Mouse (Mus musculus) erythroblast, adult 5-6 weeks (primary cell): Measurements from ENCODE around the gene Snx13. TPM values are rescaled to one million over a fixed set of nuclear protein-coding genes. Genes with fewer than 3 reads are reported as not detected.

Experiments used
- ATAC-seq: replicated peaks from 2 replicates; pipeline ENCODE4 v1.8.0; 2016; ENCODE audit warnings: moderate number of reproducible peaks, mild to moderate bottlenecking, moderate TSS enrichment, inconsistent platforms; ENCODE audit not compliant: poor library complexity, low FRiP score, severe bottlenecking
- total RNA-seq, 2 experiments: library from RNA; stranded (forward) in 1 of 2; stranded (reverse) in 1 of 2; fragments of 150-400 nt in 1 of 2; fragments of 200-764, 138-1000 nt in 1 of 2; gene quantifications; 2 replicates each; pipeline versions ENCODE4 v1.2.3 to v1.2.4; 2015 to 2017; ENCODE audit warnings: low replicate concordance in 2 of 2

The Snx13 gene
- total RNA-seq, 2 experiments from 2014 or later: 15.5 to 18.6 TPM

DNA sequence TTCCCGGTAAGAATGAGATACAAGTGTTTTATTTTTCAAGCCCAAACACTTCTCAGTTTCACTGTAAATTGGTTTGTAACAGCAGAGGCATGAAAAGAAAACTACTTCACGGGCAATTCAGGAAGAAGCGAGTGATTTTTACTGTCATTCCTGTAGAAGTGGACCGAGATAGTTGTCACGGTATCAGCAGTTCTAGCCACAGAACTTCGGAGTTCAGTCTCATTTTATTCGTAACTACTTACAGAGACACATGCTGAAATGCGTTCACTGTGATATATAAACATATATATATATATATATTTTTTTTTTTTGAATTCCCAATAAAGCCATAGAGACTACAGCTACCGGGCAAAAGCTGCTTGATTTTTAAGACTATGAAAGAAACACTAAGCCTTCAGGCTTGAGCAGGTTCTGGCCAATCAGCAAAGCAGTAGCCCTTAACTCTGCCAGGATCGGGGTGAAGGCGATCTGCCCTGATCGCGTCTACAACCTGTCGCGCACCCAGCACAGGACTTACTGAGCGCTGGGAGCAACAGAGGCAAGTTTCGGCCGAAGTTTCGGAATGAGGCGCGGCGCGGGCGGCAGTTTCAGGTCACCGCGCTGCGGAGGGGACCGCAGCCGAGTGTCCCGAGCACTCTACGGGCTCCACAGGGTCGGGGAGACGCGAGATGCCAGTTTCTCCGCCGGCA is 532 bp upstream of the Snx13 start:
- peak; percentile 59 for ATAC-seq

DNA sequence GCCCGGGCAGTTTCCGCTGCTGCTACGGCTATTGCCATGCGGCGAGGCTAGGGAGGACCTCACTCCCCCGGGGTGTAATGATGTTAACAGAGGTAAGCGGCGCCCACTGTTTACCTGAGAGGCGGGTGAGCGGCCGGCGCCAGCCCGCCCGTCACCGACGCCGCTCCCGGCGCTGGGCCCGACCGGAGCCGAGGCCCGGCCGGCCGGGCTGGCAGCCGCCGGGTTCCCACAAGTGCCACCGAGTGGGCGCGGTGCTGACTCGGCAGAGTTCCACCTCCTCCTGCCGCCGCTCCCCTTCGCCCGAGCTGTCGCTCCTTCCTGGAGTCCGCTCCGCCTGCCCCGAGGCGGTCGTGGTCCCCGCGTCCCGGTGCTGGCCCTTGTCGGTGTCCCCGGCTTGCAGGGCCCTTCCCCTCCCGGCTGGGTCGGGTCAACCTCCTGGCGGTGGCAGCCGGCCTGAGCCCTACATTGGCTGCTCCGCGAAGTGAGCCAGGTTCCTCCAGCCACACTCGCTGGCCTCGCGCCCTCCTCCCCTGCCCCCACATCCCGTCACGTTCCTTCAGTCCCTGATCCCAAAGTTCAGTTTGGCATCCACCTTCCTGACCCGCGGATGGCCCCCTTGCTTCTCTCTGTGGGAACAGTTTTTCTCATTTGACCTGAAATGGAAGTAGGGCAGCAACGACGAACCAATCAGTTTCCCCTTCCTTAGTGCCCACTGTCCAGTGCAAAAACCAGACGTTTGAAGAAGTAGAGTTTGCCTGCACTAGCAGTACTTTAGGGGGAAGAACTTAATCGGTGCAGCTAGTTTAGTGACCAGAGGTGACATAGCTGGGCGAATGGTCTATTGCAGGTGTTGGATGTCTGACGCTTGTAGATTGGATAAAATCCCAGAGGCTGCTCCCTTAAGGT is 587 bp downstream of the Snx13 start:
- peak; percentile 84 for ATAC-seq

DNA sequence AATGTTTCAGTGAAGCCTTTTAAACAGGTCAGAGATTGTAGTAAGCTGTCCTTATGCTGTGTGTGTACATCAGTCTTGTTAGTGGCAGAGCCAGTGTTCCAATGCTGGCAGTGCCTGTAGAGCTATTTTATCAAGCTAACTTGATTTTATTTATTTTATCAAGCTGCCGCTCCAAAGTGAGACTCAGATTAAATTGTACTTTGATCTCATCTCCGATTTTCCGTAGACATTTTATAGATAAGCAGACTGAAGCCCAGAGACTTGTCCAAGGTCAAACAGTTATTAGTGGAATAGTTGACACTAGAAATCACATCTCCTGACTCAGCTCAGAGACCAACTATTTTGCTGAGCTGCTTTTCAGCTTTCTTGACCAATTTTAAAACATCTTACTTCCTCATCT is 1.9 kb downstream of the Snx13 start:
- no peak for ATAC-seq

DNA sequence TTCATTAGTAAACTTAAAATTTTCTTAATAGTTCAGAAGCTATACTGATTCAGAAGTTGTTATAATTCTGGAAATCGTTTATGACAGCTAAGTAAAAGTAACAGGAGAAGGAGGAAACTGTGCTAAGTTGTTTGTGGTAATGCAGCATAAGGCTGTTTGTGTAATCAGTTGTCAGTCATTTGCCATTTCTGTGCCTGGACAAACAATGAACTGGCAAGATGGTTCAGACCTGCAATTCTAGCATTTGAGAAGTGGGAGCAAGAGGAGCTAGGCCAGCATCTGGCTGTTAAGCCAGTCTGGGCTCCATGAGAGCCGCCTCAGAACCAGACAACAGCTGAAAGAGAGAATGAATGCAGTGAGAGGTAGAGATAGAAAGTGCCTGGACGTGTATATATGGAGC is 3.5 kb downstream of the Snx13 start:
- ATAC-seq: no peak

DNA sequence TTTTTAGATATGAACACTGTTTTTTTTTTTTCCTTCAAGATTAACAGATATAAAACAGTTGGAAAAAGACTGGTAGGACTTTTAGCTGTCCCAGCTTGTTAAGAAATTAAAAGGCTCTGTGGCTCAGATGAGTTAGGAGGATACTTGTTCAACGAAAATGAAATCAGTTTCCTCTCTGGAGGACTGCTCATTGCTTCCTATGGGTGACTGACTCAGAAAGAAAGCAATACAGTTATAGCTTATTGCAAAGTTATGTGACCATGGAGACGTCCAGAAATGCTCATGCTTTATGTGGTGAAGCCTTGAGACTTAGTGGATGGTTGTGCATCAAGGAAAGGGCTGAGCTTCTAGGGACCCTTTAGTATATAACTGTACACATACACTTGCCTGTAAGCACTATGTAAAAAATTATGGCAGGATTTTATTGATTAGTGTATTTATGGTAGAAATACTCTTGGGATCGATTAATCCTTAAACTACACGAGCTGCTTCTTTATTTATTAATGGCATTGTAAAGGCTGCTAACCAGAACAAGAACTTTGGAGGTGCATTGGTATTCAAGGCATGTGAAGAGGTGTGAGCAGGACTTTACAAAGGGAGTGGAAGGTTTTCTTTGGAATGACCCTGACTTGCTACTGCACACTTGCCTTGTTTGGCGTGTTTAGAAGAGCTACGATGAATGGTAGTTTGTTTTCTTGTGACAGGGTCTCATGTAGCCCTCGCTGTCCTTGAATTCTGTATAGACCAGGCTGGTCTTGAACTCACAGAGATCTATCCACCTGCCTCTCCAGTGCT is 4.2 kb downstream of the Snx13 start:
- no peak for ATAC-seq

DNA sequence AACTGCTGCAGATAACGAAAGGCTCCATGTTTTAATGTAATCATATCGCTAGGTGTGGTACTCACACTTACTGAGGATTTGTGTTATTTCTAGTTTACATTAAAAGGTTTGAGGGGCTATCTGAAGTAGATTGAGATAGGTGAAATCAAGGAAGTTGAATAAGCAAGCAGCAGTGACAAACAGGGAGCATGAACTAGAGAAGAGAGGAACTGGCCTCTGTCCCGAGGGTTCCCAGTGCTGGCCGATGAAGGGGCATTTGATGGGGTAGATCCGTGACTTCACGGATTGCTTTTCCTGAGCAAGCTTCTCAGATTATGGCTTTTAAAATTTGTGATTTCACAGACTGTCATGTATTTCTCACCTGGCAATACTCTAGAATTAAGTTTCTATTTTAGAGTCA is 7.4 kb downstream of the Snx13 start:
- no peak for ATAC-seq

DNA sequence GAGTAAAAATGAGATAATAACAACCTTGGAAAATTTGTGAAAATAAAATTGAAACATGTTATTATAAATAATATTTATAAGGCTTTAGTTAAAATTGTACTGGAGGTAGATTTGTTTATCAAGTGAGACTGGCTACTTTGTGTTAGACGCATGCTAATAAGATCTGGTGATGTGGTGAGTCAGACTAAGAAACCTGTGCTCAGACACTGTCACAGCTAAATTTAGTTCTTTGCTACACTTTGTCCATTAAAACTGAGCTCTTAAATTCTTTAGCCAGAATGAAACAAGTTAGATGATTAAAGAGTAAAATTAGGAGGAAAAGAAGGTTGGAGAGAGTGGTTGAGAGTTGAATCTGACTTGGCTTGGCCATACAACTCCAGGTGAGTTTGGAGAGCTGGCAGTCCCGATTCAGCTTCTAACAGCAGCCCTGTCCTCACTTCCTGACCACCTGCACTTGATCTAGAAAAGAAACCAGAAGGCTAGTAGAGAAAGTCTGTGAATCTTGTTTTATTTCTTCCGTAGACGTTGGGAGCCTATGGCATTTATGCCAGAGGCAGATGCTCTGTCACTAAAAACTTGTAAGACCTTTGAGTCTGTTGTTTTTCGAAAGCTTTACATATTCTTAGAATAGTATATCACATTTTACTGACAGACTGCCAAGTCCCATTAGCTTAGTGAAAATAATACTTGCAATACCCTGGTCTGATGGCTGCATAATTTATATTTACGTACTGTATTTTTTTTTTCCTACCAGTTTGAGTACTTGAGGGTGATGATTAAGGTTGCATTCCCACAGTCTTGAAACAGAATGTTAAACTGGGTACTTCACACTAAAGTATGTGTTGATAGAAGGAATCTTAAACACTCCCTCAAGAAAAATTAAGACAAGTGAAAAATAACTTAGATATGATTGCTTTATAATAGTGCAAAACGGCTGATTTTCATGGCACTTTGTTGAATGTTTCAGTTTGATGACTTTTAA is 8.4 kb downstream of the Snx13 start:
- ATAC-seq: no peak

DNA sequence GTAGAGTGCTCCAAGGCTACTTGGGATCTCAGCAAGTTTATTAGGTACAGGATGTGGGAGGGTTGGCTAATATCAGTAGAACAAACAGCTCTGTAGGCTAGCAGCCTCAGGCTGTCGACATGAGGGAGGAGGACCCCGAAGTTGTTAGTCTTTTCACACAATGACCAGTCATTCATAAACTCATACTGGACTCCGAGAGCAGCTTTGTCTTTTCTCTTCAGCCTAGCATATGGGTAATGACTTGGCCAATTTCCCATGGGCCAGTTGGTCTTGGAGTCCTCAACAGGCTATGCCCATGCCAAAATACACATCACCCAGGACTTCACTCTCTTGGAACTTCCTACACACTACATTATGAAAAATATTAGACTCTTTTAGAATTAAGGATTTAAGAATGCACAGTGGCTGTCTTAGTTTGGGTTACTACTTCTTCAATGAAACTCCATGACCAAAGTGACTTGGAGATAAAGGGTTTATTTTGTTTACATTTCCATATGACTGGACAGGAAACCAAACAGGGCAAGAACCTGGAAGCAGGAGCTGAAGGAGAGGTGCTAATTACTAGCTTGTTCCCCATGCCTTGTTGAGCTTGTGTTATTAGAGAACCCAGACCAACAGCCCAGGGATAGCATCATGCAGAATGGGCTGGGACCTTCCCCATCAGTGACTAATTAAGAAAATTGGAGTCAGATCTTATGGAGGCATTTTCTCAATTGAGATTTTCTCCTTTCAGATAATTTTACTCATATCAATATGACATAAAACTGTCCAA is 16.9 kb downstream of the Snx13 start:
- ATAC-seq: no peak

DNA sequence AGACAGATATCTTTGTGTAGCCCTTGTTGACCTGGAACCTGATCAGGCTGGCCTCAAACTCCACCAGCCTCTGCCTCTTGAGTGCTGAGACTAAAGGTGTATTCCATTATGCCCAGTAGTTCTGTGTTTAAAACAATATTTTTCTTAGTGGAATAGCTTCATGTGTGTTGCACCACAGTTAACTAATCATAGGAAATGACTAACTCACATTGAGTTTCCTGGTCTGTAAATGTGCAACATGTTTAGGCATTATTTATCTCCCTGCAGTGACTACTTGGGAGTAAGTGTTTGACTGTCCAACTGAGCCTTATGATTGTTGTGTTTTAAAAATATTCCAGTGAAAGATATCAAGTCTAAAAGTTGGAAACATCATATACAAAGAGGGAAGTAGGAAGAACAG is 20.6 kb downstream of the Snx13 start:
- no peak for ATAC-seq

DNA sequence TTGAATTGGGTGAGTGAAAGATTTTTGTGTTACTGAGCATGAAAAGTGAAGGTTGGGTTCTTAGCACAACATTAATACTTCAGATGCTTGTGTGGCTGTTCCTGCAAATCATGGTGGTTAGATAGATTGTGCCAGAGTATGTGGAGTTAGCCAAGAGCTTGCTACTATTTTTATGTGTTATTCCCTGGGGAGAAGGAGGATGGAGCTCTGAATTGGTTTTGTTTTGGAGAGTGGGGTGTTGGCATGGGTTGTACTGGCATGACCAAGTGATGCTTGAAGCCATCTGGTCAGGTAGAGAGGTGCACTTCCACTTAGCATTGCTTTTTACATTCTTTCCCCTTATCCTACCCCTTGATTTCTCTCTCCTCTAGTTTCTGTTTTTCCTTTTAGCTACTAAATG is 24.4 kb downstream of the Snx13 start:
- ATAC-seq: no peak

DNA sequence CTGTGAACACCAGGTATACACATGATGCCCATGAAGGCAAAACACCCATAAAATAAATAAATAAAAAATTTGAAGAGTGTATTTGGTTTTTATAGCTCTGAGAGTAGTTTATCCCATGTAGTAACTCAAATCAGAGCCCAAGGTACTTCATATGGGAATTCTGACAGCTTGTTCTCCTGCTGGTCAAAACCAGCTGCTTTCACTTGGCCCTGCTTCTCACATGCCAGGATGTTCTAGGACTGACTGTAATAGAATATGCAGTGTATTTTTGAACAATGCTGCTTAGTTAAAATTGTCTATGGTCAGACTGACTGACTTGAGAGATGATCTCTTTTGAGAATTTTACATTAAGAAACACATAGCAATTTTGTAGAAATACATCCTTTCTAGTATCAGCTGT is 25.2 kb downstream of the Snx13 start:
- no peak for ATAC-seq

DNA sequence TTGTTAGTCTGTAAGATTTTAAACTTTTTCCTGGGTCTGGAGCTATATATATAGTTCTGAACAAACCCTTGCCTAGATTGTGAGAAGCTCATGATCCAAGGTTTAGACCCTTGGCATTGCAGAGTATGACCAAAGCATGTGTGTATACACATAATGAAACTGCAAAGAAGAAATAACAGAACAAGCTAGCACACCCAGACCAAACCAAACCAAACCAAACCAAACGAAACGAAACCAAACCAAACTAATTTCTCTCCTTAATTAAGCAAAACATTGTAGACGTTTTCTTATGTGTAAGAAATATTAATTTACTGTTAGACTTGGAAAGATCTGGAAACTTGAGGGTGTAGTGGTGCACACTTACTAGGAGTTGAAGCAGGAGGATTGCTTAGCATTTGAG is 29.0 kb downstream of the Snx13 start:
- no peak for ATAC-seq

DNA sequence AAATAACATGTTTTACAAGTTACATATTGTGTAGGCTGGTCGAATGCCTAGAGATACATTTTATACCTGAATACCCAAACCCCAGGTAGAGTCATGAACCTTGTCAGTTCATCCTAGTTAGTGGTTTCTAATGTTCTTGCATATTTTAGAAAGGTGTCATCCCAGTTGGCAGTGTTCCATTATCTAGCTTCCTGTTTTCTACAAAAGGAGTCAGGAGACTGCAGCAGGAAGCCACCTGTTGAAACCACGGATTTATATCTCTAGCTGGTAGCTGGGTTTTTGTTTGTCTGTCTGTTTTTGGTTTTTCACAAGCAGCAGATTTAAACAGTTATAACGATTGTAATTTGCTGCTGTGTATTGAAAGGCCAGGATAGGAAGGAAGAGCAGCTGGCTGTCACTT is 76.6 kb downstream of the Snx13 start:
- no peak for ATAC-seq

DNA sequence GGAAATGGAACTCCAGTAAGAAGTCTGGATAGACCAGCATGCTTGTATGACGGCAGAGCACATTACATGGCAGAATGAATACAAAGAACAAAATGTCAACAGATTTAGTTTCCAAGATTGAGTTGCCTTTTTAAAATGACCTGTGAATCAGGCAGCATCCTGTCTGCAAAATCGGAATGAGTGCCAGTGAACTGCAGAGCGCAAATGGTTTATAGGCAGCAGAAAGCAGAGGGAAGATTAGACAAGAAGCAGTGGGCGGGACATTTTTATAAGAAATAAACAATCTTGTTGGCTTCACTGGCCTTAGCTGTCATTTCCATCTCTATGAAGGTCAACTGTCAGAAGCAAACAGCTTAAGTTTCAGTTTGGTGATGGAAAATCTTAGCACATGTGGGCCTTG is 106.2 kb downstream of the Snx13 start:
- no peak for ATAC-seq

DNA sequence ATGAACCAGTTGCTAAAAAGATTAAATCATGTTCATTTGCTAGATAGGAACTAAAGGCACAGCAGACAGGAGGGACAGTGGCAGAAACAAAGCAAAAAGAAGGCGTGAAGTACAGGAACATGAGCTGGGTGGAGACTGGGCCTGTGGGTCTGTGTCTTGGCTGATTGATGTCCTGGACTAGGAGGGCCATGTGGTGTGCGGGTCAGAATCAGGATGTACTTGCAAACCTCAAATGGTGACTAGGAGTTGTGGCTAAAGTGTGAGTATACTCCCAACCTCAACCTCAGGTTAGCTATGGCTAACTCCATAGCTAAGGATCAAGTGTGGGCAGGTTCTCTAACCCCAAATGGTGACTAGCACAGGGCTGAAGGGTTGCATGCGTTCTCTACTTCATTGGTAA is 107.2 kb downstream of the Snx13 start:
- ATAC-seq: no peak

DNA sequence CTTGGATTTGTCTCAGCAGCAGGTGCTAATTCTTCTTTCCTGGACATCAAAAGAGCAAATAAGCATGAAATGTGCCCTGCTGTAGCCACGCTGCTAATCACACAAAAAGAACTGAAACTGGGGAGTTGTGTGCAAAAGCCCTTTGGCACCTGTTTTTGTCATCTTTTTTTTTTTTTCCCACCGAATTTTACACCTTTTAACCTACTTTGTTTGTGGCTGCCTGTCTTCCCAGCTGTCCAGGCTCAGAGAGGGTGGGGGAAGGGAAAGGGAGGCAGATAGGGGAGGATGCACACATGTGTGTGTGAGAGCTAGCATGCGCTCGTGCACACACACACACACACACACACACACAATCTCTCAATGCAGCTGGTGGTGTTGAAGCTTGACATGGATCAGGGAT is 110.3 kb downstream of the Snx13 start:
- no peak for ATAC-seq

DNA sequence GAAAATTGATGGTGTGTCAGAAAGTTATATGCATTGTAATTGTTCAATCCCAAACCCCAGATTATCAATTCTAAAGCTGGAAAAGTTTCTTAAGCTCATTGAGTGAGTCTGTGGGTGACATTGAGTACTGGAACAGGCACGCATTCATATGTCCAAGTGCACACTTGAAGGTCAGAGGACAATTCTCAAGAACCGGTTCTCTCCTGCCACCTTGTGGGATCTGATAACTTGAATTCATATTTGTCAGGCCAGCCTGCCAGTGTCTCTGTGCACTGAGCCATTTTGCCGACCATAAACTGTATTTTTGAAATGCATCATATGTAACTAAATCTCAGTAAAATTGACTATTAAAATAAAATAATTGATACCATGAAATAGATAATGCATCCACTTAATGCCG is 114.7 kb downstream of the Snx13 start:
- ATAC-seq: no peak

DNA sequence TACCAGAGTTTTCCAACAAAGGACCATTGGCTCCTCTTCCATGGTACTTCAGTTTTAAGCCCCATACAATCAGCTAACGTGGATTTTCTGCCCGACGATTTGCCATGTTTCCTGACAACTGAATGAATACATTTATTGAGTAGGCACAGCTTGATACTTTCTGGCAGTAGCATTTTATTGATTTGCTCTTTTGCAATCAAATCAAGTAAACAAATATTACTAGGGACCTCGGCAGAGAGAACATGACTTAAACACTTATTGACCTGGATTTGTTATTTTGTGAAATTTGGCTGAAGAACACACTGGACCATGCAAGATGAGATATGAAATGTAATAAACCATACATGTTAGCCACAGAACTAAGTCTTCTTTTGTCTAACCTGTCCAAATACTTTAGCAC is 123.3 kb downstream of the Snx13 start:
- no peak for ATAC-seq

DNA sequence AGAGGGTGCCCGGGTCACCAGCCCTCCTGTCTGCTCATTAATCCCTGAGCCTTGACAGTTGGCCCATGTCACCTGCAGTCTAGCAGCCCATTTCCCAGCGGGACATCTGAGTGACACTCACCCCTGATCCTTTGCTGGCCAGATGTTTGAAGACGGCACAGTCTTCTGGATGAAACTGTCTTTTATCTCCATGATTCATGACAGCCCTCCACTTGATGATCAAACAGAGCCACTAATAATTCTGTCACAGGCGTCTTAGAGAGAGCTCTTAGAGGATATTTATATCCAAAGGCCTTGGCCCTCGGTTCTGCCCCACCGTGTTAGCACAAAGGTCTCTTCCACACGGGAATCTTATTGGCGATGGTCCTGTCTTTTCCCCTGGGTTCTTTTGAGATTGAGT is 129.0 kb downstream of the Snx13 start:
- ATAC-seq: no peak
